Mouse (Mus musculus) right cerebral cortex, adult 2 months (tissue): Measurements from ENCODE around the gene Zcchc10.
"Not testable (repeated sequence)": the region's sequence is repeated elsewhere in the genome, so short reads cannot be mapped to it uniquely, and the experiment has no call there.

Experiments
- DNase-seq, 2 experiments: peaks; one replicate each; pipeline ENCODE4 v3.0.0; 2021 to 2022; ENCODE audit warnings: low spot score in 2 of 2

Zcchc10 gene

DNA sequence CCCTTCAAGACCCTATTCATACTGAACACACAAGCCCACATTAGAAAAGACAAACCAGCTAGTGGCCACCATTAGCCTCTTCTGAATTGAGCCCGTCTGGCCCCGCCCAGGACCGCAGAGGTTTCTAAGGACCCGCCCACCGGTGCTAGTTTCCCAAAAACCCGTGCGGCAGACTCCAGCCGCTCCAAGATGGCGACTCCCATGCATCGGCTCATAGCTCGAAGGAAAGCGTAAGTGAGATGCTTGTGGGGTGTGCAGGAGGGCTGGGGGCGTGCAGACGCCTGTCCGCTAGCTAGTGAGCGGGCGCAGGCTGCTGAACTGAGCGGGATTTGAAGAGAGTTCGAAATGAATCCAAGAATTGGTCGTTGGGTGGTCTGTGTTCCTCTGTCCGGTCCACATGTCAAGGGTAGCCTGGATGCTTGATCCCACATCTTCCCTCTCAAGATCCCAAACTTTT lies at the start of gene Zcchc10:
Zcchc10 (plus strand) TSS at position 168 of the 457 bp plus-strand sequence.
- DNase-seq: peak; percentile 89 to 92

DNA sequence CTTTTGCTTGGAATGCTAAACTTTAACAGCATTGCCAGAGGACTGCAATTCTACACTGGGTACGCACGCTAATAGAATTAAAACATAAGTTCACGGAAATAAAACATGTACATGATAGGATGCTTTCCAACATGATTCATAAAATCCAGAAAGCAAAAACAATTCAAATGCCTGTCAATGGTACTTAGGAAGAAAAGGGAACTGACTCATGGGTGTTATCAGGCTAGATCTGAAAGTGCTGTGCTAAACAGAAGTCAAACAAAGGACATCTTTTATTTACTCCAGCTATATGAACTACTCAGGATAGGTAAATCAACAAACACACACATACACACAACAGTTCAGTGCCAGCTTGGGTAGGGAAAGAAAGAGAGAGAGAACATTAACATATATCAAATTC lies 49.1 kb upstream of the Zcchc10 start:
- DNase-seq: no peak

DNA sequence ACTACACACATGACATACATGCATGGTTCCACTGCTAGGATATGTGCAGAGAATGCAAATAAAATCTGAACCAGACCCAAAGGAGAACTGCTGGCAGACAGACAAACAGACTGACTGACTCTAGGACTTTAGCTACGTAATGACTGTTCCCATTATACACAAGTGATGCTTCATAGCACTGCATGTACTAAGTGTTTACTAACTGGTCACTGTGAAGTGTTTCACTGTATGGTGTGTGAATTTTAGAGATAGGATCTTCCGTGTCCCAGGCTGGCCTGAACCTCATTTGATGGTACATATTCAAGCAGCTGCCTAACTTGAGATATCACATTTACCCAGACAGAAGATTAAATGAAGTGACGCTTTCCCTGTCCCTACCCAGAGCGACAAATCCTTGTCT lies 46.1 kb upstream of the Zcchc10 start:
- no peak for DNase-seq

DNA sequence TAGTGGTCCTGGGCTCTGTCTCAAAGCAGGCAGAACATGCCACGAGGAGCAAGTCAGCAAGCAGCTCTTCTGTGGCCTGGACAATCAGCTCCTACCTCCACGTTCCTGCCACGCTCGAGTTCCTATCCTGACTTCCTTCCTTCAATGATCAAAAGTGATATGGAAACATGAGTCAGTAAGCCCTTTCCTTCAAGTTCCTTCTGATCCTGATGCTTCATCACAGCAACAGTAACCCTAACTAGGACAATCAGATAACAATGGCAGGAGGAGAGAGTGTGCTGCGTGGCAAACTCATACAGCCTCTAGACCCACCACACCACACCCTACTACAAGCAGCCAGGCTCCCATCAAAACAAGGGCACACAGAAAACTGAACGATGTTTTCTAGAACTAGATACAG lies 38.6 kb upstream of the Zcchc10 start:
- DNase-seq: no peak

DNA sequence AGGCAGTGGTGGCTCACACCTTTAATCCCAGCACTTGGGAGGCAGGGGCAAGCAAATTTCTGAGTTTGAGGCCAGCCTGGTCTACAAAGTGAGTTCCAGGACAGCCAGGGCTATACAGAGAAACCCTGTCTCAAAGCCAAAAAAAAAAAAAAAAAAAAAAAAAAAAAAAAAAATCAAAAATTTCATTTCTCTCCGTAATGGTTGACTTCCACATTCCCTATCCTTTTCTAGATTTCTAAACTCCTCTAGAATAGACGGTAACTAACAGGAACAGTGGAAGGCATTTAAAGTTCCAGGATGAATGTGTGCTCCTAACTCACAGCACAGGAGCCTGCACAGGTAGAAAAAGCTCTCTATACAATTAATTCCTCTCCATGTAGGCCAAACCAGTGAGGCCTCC lies 34.3 kb upstream of the Zcchc10 start:
- DNase-seq: not testable (repeated sequence)

DNA sequence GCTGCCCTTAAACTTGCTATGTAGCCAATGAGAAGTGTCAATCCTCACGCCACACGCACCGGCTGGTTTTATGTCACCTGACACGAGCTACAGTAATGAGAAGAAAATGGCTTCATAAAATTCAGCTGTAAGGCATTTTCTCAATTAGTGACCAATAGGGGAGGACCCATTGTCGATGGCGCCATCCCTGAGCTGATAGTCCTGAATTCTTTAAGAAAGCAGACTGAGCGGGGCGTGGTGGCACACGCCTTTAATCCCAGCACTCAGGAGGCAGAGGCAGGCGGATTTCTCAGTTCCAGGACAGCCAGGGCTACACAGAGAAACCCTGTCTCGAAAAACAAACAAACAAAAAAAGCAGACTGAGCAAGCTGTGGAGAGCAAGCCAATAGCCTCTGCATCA lies 33.6 kb upstream of the Zcchc10 start:
- no peak for DNase-seq

DNA sequence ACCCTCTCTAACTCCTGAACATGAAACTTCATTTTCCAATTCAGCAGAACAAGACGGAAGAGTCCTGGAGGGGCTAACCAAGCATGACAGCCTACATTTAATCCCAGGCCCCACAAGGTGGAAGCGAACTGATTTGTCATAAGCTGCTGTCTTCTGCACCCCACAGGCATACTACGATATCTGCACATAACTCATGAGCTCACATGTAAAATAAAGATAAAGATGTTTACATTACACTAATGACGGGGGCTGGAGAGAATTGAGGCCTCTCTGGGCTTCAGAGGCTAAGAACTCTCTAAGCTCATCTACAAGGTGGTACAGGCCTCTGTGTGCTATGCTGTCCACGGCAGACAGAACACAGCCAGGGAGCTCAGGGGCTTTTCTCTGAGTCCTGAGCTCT lies 30.0 kb upstream of the Zcchc10 start:
- no peak for DNase-seq

DNA sequence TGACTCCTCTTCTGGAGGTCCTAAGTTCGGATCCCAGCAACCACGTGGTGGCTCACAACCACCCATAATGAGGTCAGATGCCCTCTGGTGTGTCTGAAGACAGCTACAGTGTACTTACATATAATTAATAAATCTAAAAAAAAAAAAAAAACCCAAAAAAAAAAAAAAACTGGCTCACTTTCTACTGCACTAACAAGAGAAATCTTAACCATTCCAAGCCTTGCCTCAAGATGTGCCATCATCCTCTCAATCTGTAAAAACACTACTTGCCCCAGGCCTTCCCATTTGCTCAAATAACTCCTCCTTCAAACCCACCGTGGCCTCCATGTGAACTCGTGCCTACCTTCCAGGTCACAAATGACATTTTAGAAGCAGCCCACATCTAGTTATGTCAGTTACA lies 27.6 kb upstream of the Zcchc10 start:
- no peak for DNase-seq

DNA sequence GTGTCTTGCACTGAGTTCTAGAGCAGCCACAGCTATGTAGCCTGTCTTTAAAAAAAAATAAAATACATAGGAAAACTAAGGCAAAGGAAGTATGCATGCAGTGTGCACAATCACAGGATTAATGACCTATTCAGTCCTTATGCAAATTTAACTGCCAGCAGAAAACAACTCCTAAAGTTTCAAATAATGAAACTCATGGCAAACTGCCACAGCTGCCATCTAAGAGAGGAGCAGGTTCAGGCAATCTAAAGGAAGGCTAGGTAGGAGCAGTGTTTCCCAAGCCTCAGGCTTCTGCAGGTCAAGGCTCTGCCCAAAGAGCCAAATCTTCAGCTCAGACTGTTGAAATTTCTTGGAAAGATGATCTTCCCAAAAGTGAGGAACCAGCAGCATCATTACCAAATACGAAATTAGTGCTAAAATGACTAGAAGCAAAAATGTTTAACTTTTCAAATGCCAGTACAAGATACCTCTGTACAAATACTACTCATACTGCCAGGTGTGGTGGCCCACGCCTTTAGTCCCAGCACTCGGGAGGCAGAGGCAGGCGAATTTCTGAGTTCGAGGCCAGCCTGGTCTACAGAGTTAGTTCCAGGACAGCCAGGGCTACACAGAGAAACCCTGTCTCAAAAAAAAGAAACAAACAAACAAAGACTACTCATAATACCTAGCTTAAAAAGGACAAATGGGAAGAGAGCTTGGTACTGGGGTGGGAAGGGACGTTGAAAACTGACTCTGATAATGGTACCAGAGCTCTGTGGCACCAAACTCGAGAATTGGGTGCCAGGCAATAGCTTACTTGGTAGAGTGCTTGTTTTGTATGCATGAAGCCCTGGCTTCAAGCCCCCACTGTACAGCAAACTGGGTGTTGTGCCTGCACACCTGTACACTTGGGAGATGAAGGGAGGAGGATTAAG lies 26.3 kb upstream of the Zcchc10 start:
- DNase-seq: no peak

DNA sequence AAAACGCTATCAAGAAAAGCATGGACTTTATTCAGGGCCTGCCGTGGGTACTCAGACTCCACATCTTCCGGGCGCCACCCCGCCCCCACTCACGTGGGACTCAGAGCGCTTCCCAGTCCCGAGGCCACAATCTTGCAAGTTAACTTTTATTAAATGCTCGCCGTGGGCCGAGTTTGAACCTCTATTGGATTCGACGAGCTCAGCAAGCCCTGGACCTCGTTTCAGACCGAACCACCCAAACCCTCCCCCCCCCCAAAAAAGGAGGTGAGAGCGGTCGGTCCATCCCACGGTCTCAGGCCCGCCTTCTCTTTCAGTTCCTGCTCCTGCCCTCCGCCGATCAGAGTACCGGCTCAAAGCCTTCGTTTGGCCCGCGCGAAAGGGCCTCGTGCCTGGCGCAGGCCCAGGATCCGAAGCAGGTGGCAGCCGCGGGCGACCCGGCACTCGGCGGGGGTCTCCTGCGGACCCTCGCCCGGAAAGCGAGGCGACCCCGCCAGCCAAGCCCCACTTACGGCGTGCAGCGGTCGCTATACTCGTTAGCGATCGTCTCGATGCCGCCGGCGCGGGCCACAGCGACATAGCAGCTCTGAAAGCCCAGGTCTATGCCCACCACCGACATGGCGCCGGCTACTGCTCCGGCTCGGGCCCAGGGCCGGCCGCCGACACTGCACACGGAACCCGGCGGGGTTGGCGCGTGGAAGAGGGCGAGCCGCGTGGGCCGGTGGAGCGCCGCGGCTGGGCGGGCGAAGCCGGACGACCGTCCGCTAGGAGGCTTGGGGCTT lies 24.7 kb upstream of the Zcchc10 start:
- peak; percentile 54 to 57 for DNase-seq

DNA sequence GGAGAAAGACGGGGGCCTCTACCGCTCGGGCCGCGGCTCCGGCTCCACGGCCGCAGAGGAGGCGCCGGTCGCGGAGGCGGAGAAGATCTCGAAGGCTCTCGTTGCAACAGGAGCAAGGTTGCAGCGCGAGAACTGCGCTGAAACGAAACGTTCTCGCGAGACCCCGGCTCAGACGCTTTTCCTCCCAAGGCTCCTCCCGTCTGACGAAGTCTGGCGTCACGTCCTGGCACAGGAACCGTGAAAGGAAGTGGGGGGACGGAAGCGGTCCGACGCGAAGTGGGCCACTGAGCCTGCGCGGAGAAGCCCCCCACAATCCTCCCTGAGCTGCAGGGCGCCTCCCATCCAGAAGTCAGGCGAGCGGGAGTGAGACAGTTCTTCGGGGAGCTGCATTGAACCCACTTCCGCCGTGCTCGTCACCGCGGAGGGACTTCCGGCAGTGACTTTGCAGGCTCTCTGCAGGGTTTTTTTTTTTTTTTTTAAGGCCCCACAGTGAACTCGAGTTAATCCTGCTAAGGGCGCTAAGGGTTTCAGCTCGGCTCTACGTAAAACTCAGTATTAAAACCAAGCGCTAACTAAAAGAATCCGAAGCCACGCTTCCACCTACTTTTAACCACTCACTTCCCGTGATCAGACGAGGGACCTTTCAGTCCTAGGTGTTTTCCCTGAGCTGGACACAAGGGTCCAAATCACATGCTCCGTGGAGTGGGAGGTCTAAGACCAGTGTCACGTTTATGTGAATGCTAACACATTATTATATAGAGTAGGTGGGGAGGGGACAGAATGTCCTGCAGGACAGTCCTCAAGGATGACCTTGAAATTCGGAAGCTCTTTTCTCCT lies 23.9 kb upstream of the Zcchc10 start, which contains the start of gene Hspa4:
Hspa4 (minus strand) TSS at position 128 of the 837 bp plus-strand sequence.
- DNase-seq: peak; percentile 98 to 99

DNA sequence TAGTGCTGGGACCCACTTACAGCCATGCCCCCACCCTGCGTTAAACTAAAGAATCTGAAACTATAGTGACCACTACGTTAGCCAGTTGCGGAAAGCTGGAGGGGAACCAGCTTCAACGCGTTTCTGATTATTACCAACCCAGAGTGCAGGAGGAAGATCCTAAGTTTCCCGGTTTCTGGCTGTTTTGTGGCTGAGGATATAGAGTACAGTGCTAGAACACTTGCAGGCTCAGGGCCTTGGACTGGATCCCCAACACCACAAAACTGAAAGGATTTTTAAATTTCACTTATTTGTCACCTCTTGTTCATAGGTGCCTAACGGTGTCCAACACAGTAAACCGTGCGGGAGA lies 23.3 kb upstream of the Zcchc10 start:
- no peak for DNase-seq

DNA sequence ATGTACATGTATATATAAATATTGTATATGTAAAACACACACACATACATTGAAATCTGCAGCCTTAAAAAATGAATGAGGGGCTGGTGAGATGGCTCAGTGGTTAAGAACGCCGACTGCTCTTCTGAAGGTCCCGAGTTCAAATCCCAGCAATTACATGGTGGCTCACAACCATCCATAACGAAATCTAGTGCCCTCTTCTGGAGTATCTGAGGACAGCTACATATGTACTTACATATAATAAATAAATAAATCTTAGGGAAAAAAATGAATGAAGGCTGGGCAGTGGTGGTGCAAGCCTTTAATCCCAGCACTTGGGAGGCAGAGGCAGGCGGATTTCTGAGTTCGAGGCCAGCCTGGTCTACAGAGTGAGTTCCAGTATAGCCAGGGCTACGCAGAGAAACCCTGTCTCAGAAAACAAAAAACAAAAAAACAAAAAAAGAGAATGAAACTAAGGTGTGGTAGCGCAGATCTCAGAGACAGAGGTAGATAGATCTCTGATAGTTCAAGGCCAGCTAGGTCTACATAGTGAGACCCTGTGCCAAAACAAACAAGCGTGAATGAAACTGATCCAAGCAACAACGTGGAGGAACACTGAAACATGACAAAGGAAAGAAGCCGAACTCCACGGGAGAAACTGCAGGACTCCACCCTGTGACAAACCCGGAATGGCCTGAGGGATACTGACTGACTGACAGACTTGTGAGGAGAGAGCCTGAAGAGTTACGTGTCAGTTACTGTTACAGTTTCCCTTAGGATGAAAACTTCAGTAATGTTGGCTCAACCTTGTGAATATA lies 20.2 kb upstream of the Zcchc10 start:
- no peak for DNase-seq

DNA sequence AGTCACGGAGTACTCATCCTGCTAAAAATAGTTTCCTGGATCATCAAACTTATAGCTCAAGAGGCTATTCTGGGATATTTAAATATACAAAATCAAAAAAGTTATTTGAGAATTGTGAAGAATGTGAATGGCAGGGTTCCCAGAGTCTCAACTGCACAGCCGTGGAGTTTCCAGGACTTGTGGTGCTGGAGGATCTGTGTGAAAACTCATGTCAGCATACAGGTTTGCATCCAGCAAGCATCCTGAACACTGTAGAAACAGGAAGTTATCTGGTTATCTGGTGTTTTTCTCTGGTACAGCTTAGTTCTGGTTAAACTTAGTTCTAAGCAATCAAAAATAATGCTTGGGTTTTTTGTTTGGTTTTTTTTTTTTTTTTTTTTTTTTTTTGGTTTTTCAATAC lies 17.5 kb upstream of the Zcchc10 start:
- no peak for DNase-seq

DNA sequence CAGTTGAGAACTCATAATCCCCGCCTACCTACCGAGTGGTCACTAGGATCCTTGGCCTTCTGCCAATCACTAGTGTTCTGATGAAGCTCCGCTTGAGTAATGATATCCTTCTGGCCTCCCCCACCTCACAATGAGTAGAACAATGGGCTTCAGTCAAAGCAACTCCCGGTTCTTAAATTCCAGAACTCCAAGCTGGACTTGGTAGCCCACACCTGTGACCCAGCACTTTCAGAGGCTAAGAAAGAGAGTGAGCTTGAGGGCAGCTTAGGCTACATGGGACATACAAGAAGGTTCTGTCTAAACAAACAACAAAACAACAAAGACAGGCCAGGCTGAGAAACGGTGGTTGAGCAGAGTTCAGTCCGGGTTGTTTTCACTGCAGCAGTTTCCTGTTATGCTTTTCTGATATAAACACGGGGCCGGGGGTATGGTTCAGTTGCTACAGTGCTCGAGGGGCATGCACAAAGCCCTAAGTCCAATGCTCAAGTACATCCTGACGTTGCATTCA lies 16.9 kb upstream of the Zcchc10 start:
- DNase-seq: no peak

DNA sequence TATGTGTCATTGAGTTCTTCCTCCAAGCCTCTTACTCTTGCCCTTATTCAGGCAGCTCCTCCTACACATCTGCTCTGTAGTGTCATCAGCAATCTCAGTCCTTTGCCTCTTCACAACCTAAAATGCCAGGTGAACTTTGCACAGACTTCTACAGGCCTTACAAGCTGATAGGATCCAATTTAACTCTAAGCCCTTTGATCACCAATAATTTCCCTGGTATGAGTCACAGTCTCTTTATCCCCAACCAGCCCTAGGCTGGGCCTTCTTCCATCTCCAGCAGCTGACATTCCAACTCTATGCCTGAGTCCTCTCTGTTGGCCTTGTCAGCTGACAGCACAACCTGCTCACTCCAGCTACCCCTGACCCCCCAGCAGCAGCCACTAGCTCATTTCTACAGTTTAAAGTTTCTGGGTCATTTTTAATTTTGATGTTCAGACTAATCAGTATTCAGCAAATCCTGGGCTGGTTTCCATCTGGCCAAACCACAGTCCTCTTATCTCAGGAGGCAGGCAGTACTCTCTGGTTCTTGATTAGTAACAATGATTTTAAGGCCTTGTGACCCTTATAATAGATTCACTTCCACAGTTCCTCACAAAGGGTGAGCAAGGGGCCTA lies 16.1 kb upstream of the Zcchc10 start:
- DNase-seq: no peak

DNA sequence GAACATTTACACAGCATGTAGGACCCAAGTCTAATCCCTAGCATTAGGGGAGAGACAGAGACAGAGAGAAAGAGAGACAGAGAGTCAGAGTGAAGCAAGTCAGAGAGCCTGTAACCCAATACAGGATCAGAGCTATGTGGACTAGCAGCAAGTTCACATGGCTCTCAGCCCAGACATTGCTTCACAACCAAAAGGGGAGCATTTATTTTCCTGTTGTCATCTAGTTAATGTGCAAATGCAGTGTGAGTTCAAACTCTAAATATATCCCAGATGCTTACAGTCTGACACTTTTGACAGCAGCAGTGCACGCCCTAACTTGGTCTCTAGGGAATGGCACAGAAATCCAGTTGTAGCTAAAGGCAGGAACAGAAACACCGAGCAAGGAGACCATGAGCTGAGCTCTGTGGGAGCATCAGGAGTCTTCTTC lies 15.6 kb upstream of the Zcchc10 start:
- no peak for DNase-seq

DNA sequence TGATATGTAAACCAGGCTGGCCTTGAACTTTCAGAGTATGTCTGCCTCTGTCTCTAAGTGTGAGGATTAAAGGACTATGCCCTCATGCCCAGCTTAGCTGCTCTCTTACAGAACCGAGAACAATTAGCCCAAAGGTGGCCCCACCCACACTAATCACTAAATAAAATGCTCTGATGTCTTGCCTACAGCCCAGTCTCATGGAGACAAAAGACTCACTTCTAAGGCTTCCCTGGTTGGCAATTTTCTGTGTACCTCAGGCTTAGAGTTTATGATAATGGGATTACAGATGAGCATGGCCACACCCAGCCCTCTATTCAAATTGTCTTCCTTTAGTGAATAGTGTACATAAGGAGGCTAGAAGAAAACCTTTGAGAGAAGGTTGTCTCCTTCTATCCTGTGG lies 13.1 kb upstream of the Zcchc10 start:
- no peak for DNase-seq

DNA sequence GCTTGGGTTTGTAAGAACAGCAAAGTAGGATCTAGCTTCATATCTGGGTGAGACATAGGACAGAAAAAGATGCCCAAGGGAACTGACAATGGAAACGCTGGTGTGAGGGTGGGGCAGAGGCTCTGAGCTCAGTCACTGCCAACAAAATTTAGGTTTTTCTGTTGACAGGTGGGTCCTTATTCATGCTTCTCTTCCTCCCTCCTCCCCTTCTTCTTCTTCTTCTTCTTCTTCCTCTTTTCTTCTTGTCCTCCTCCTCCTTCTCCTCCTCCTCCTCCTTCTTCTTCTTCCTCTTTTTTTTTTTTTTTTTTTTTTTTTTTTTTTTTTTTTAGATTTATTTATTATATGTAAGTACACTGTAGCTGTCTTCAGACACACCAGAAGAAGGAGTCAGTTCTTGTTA lies 11.7 kb upstream of the Zcchc10 start:
- not testable (repeated sequence) for DNase-seq

DNA sequence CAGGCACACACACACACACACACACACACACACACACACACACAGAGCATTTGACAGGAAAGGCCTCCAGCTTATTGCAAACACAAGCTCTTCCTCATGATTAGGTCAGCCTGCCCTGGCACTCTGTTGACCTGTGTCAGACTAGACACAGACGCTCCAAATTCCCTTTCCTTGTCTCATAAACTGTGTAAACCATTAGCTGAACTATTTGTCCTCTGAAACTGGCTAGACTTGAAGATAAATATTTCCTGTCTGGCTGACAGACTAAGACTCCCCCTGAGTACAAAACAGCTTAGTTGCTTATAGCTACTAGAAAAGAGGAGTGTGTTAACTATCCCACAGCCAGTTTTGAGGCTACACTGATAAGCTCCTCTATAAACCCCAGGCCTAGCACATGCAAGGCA lies 9.7 kb upstream of the Zcchc10 start:
- DNase-seq: no peak
